Mouse (Mus musculus): ENCODE data around the gene Pex14.

- TF ChIP-seq CTCF (IDR thresholded peaks at IDR 0.05; ENCODE audit: insufficient read depth, low read depth, low read length) = no peak
- no peak for TF ChIP-seq POLR2A (IDR thresholded peaks at IDR 0.05; ENCODE audit: insufficient read depth, low read depth, low read length)
Observed at GRCm38 (mm10) chr4:149040289-149040688, 59.4 kb downstream of the Pex14 start.
